Mouse (Mus musculus) intestine, postnatal 0 days (tissue): ENCODE results near the gene Engase. TPM values are rescaled to one million over a fixed set of nuclear protein-coding genes. Genes with fewer than 3 reads are reported as not detected.

ENCODE experiments used
- ATAC-seq: fragments of 200-750 bp; cut with Nextera tagmentation; 2 replicates; pipeline ENCODE4 v1.8.0; 2017; ENCODE audit warnings: mild to moderate bottlenecking, moderate TSS enrichment, moderate library complexity
- H3K27ac ChIP-seq: fragments of 300-500 bp; sonication (generic); 2 replicates; pipeline ENCODE4 v1.5.1; 2014; ENCODE audit warnings: mild to moderate bottlenecking, low read depth, low read length, moderate library complexity
- H3K27me3 ChIP-seq: fragments of 300-500 bp; sonication (generic); replicated peaks from 2 replicates; pipeline ENCODE4 v1.6.1; 2014; ENCODE audit warnings: low read length, mixed read lengths; ENCODE audit not compliant: control insufficient read depth, insufficient read depth
- H3K36me3 ChIP-seq: fragments of 300-500 bp; sonication (generic); 2 replicates; pipeline ENCODE4 v1.6.1; 2014; ENCODE audit warnings: mild to moderate bottlenecking, moderate library complexity; ENCODE audit not compliant: control insufficient read depth, insufficient read depth
- H3K4me1 ChIP-seq: fragments of 300-500 bp; sonication (generic); replicated peaks from 2 replicates; pipeline ENCODE4 v1.6.1; 2014; ENCODE audit warnings: antibody characterized with exemption, low read length, mixed read lengths; ENCODE audit not compliant: control insufficient read depth, insufficient read depth
- H3K4me2 ChIP-seq: fragments of 300-500 bp; sonication (generic); replicated peaks from 2 replicates; pipeline ENCODE4 v1.6.1; 2014; ENCODE audit warnings: low read depth, mild to moderate bottlenecking, moderate library complexity
- H3K4me3 ChIP-seq: fragments of 300-500 bp; sonication (generic); 2 replicates; pipeline ENCODE4 v1.5.1; 2014; ENCODE audit warnings: low read depth, low read length
- H3K9ac ChIP-seq: fragments of 300-500 bp; sonication (generic); 2 replicates; pipeline ENCODE4 v1.6.1; 2014; ENCODE audit warnings: mild to moderate bottlenecking, low read depth, low read length
- H3K9me3 ChIP-seq: fragments of 300-500 bp; sonication (generic); 2 replicates; pipeline ENCODE4 v1.6.1; 2016; ENCODE audit warnings: mixed run types; ENCODE audit not compliant: control insufficient read depth
- CTCF ChIP-seq: sonication (generic); IDR thresholded peaks from 2 replicates; pipeline ENCODE4 v1.5.1; 2016; ENCODE audit warnings: low read depth, mild to moderate bottlenecking, control low read depth, antibody characterized with exemption, moderate library complexity
- WGBS: fragments of 180-500 bp; shearing (Covaris S2); extraction: QIAGEN DNeasy Blood & Tissue Kit; methylation state at CpG from one replicate; pipeline ENCODE4 v1.1.7; 2014; 5-methylcytosine and 5-hydroxymethylcytosine counted together
- polyA plus RNA-seq: library from polyadenylated mRNA; unstranded; fragments of >200 nt; fragmentation: Nextera tagmentation; extraction: Ambion mirVana; gene quantifications from 2 replicates; pipeline ENCODE4 v1.2.1, GENCODE M21; 2015

Engase gene
- polyA plus RNA-seq, 1 experiment from 2014 or later = 11.3 TPM

DNA sequence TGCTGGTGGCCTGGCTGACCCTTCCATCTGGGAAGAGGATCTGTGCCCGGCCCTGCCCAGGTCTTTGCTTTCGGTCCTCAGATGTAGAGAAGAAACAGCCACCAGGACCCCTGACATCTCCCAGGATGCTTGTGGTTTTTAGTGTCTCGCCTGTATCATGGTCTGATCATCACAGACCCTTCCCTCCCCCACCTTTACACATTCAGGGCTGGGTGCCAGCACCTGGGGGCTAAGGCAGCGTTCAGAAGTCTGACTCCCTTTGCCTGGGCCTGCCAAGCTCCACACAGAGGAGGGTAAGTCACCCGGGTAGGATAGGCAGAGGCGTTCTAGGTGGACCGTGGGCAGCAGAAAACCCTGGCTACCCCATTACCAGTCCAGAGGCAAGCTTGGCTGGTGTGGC is 31.7 kb downstream of the Engase start:
- no peak for TF ChIP-seq CTCF
- Histone ChIP-seq H3K27ac (no peak overlapping the region), H3K9me3 (no peaks in the 10 kb centered on the region), H3K27me3 (peaks cover 7% of the 10 kb centered on the region), H3K4me1 (no peaks in the 10 kb centered on the region), H3K4me3 (no peak overlapping the region), H3K36me3 (no peaks in the 10 kb centered on the region), H3K9ac (peak overlapping the region; percentile 11; the same call in 1 of the 2 replicates), H3K4me2 (no peak overlapping the region)
- ATAC-seq = no peak
- 73% methylated on average over 7 of the region's 7 CpGs for WGBS

DNA sequence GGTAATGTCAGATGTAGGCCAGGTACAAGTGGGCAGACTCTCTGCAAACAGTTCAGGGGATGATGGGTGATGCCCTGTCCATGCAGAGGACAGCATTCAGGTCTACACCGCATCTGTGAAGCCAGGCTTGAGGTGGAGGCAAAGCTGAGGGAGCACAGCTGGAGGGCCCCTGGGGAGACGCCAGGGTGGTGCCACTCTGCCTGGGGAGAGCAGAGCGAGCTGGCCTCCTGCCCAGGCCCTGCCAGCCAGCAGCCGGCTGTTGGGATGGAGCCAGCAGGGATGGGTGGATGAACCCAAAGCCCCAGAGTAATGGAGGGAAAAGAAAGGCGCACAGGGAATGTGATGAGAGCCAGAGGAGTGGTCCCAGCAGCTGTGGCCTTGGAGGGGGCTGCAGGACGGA is 35.2 kb downstream of the Engase start:
- no peaks in the 10 kb centered on the region for H3K4me1 ChIP-seq
- H3K9me3 ChIP-seq = no peaks in the 10 kb centered on the region
- no peaks in the 10 kb centered on the region for H3K36me3 ChIP-seq
- H3K4me3 ChIP-seq = no peak overlapping the region
- WGBS = 47% methylated on average over 6 of the region's 6 CpGs
- no peak for TF ChIP-seq CTCF
- no peak overlapping the region for H3K9ac ChIP-seq
- no peak overlapping the region for H3K4me2 ChIP-seq
- H3K27ac ChIP-seq = no peak overlapping the region
- H3K27me3 ChIP-seq = no peaks in the 10 kb centered on the region; the same call in 1 of the 2 replicates
- no peak for ATAC-seq

GRCm38 (mm10) chr11:118512257-118512910 is 35.8 kb downstream of the Engase start:
- Histone ChIP-seq H3K4me2 (no peak overlapping the region), H3K27ac (no peak overlapping the region), H3K9me3 (no peaks in the 10 kb centered on the region), H3K4me3 (no peak overlapping the region), H3K9ac (no peak overlapping the region), H3K27me3 (no peaks in the 10 kb centered on the region; the same call in 1 of the 2 replicates), H3K36me3 (no peaks in the 10 kb centered on the region), H3K4me1 (no peaks in the 10 kb centered on the region)
- TF ChIP-seq CTCF = no peak
- ATAC-seq = no peak
- WGBS = 39% methylated on average over 15 of the region's 15 CpGs

GRCm38 (mm10) chr11:118517924-118518323 is 41.3 kb downstream of the Engase start:
- H3K4me1 ChIP-seq = no peaks in the 10 kb centered on the region
- no peaks in the 10 kb centered on the region for H3K27me3 ChIP-seq
- no peak overlapping the region for H3K27ac ChIP-seq
- ATAC-seq = no peak
- no peak overlapping the region for H3K9ac ChIP-seq
- no peak for TF ChIP-seq CTCF
- no peak overlapping the region for H3K4me2 ChIP-seq
- no peaks in the 10 kb centered on the region for H3K36me3 ChIP-seq
- no peak overlapping the region for H3K4me3 ChIP-seq
- H3K9me3 ChIP-seq = no peaks in the 10 kb centered on the region
- 82% methylated on average over 7 of the region's 7 CpGs for WGBS

- H3K4me3 ChIP-seq = no peak overlapping the region
- no peak overlapping the region for H3K9ac ChIP-seq
- no peak for ATAC-seq
- no peak overlapping the region for H3K27ac ChIP-seq
- no peaks in the 10 kb centered on the region for H3K36me3 ChIP-seq
- no peak for TF ChIP-seq CTCF
- no peaks in the 10 kb centered on the region for H3K27me3 ChIP-seq
- no peaks in the 10 kb centered on the region for H3K4me1 ChIP-seq
- no peak overlapping the region for H3K4me2 ChIP-seq
- H3K9me3 ChIP-seq = no peaks in the 10 kb centered on the region
- 72% methylated on average over 7 of the region's 7 CpGs for WGBS
Measured at GRCm38 (mm10) chr11:118518743-118519142, 42.1 kb downstream of the Engase start.

GRCm38 (mm10) chr11:118520251-118520650 is 43.6 kb downstream of the Engase start:
- no peak for ATAC-seq
- Histone ChIP-seq H3K4me3 (no peak overlapping the region), H3K27ac (no peak overlapping the region), H3K4me2 (no peak overlapping the region), H3K4me1 (no peaks in the 10 kb centered on the region), H3K9ac (no peak overlapping the region), H3K36me3 (no peaks in the 10 kb centered on the region), H3K9me3 (no peaks in the 10 kb centered on the region), H3K27me3 (no peaks in the 10 kb centered on the region)
- WGBS = 51% methylated on average over 5 of the region's 5 CpGs
- TF ChIP-seq CTCF = peak; percentile 71
